Mouse (Mus musculus) hindbrain, embryonic 14.5 days (tissue): ENCODE data around the gene Zbtb43. TPM values are rescaled to one million over a fixed set of nuclear protein-coding genes. Genes with fewer than 3 reads are reported as not detected.

Source experiments
- ATAC-seq: fragments of 200-750 bp; cut with Nextera tagmentation; 2 replicates; pipeline ENCODE4 v1.8.0; 2017; ENCODE audit warnings: moderate number of reproducible peaks, mild to moderate bottlenecking, moderate TSS enrichment, moderate library complexity; ENCODE audit not compliant: low FRiP score
- DNase-seq: peaks from one replicate; pipeline ENCODE4 v3.0.0-alpha.2; 2015; ENCODE audit warnings: low spot score
- H3K27ac ChIP-seq: fragments of 300-500 bp; sonication (generic); 2 replicates; pipeline ENCODE4 v1.5.1; 2014; ENCODE audit warnings: mild to moderate bottlenecking, moderate library complexity
- H3K27me3 ChIP-seq: fragments of 300-500 bp; sonication (generic); 2 replicates; pipeline ENCODE4 v1.6.1; 2014; ENCODE audit warnings: mild to moderate bottlenecking, low read length, mixed read lengths; ENCODE audit not compliant: control insufficient read depth, insufficient read depth
- H3K36me3 ChIP-seq: fragments of 300-500 bp; sonication (generic); replicated peaks from 2 replicates; pipeline ENCODE4 v1.6.1; 2014; ENCODE audit not compliant: control insufficient read depth, insufficient read depth
- H3K4me1 ChIP-seq: fragments of 300-500 bp; sonication (generic); replicated peaks from 2 replicates; pipeline ENCODE4 v1.6.1; 2014; ENCODE audit warnings: antibody characterized with exemption, low read length, mixed read lengths; ENCODE audit not compliant: control insufficient read depth, insufficient read depth
- H3K4me2 ChIP-seq: fragments of 300-500 bp; sonication (generic); replicated peaks from 2 replicates; pipeline ENCODE4 v1.6.1; 2014; ENCODE audit warnings: mild to moderate bottlenecking, moderate library complexity
- H3K4me3 ChIP-seq: fragments of 300-500 bp; sonication (generic); replicated peaks from 2 replicates; pipeline ENCODE4 v1.5.1; 2014; ENCODE audit warnings: mild to moderate bottlenecking, low read length
- H3K9ac ChIP-seq: fragments of 300-500 bp; sonication (generic); 2 replicates; pipeline ENCODE4 v1.6.1; 2014
- H3K9me3 ChIP-seq: fragments of 300-500 bp; sonication (generic); 2 replicates; pipeline ENCODE4 v1.6.1; 2016; ENCODE audit warnings: low read length; ENCODE audit not compliant: control insufficient read depth
- WGBS: fragments of 180-500 bp; shearing (Covaris S2); extraction: QIAGEN DNeasy Blood & Tissue Kit; methylation state at CpG from one replicate; pipeline ENCODE4 v1.1.7; 2014; 5-methylcytosine and 5-hydroxymethylcytosine counted together
- polyA plus RNA-seq: library from polyadenylated mRNA; unstranded; fragments of >200 nt; fragmentation: Nextera tagmentation; extraction: Ambion mirVana; gene quantifications from 2 replicates; pipeline ENCODE4 v1.2.1, GENCODE M21; 2014

The Zbtb43 gene
- polyA plus RNA-seq, 1 experiment from 2014 or later = 30.5 TPM

DNA sequence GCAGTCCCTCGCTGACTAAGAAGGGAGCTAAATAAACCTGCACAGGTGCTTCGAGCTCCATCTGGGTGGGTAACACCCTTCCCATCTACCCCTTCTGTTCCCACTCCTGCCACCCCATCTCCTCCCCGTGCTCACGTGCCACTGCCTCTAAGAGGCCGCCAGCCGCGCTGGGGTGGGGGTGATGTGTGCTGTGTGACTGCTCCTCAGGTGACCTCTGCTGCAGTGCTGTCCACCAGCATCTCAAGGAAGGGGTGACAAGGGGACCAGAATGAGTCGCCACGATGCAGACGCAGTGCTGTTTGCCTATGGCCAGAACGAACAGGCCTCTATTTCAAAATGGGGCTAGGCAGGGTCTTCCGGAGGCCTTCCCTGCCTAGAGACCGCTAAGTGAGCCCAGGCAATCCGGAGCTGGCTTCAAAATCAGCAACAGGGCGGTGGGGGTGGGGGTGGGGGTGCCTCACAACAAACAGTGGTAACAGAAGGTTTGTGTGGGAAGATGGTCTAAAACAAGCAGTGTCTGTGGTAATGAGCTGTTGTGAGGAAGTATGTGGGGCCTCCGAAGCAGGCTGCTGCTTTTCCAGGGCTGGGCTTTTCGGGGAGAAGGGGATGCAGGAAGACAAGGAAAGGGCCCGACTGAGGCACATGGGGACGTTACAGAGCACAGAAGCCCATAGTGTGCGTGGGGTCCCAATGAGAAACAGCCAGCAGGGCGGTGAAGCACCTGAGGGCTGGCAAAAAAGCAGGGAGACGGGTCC lies 19.1 kb downstream of the Zbtb43 start:
- no peak for DNase-seq
- H3K9me3 ChIP-seq = no peaks in the 10 kb centered on the region
- H3K27ac ChIP-seq = no peak overlapping the region
- no peaks in the 10 kb centered on the region for H3K4me1 ChIP-seq
- H3K4me3 ChIP-seq = no peak overlapping the region
- H3K27me3 ChIP-seq = no peaks in the 10 kb centered on the region
- no peak overlapping the region for H3K9ac ChIP-seq
- no peak for ATAC-seq
- no peak overlapping the region for H3K4me2 ChIP-seq
- WGBS = 93% methylated on average over 22 of the region's 22 CpGs
- H3K36me3 ChIP-seq = peaks cover 59% of the 10 kb centered on the region

DNA sequence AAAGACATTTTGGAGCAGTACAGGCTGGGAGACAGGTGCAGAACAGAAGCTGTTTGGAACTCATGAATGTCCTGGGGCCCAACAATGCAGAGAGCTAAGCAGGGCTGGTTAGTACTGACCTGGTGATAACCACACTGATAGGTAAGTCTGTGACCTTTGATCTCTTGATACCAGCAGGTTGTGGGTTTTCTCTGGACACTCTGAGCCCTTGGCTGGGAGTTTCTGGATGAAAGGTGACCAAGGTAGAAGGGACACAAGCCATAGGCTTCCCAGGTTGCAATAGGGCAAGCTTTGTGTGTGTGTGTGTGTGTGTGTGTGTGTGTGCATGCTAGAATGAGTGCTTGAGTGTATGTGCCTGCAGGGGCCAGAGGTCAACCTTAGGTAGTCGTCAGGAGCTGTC lies 21.6 kb downstream of the Zbtb43 start:
- no peaks in the 10 kb centered on the region for H3K4me1 ChIP-seq
- no peaks in the 10 kb centered on the region for H3K27me3 ChIP-seq
- ATAC-seq (no peak), DNase-seq (no peak)
- no peak overlapping the region for H3K4me2 ChIP-seq
- H3K27ac ChIP-seq = no peak overlapping the region
- H3K4me3 ChIP-seq = no peak overlapping the region
- WGBS = 85% methylated on average over 1 of the region's 1 CpGs
- no peak overlapping the region for H3K9ac ChIP-seq
- no peaks in the 10 kb centered on the region for H3K9me3 ChIP-seq
- H3K36me3 ChIP-seq = peaks cover 35% of the 10 kb centered on the region

DNA sequence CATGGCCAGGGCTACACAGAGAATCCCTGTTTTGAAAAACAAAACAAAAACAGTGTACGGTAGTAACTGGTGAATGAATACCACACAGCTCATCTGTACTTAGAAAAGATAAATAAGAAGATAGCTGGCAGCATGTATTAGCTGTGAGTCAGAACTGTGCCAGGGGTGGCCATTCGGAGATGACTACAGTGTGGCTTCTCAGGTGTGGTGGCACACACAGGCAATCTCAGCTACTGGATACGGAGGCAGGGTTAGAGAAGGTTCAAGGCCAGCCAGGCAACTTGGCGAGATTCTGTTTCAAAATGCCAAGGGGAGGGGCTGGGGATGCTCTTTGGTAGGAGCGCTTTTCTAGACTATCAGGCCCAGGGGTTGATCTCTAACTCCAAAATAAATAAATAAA lies 22.6 kb downstream of the Zbtb43 start:
- no peaks in the 10 kb centered on the region for H3K27me3 ChIP-seq
- DNase-seq (no peak), ATAC-seq (no peak)
- no peak overlapping the region for H3K4me3 ChIP-seq
- no peak overlapping the region for H3K9ac ChIP-seq
- no peaks in the 10 kb centered on the region for H3K9me3 ChIP-seq
- 89% methylated on average over 5 of the region's 5 CpGs for WGBS
- peaks cover 25% of the 10 kb centered on the region for H3K36me3 ChIP-seq
- H3K4me1 ChIP-seq = peaks cover 4% of the 10 kb centered on the region; the same call in 1 of the 2 replicates
- H3K4me2 ChIP-seq = no peak overlapping the region
- H3K27ac ChIP-seq = no peak overlapping the region

DNA sequence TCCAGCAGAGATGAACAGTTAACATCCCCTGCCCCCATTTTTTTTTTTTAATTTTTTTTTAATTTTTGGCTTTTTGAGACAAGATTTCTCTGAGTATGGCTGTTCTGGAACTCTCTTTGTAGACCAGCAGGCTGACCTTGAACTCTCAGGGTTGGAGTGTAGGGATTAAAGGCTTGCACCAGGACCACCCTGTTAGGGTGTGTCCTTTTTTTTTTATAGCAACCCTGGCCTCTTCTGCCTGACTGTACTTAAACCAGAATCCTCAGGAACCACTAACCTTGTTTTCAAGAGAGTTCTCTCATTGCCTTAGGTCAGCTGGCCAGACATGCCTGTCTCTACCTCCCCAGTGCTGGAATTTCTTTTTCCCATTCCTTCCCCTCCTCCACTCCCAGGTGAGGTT lies 23.5 kb downstream of the Zbtb43 start:
- Histone ChIP-seq H3K9me3 (no peaks in the 10 kb centered on the region), H3K36me3 (peaks cover 16% of the 10 kb centered on the region), H3K27ac (no peak overlapping the region), H3K4me1 (peaks cover 7% of the 10 kb centered on the region; the same call in 1 of the 2 replicates), H3K27me3 (no peaks in the 10 kb centered on the region), H3K4me3 (no peak overlapping the region), H3K4me2 (no peak overlapping the region), H3K9ac (no peak overlapping the region)
- DNase-seq (no peak), ATAC-seq (no peak)

DNA sequence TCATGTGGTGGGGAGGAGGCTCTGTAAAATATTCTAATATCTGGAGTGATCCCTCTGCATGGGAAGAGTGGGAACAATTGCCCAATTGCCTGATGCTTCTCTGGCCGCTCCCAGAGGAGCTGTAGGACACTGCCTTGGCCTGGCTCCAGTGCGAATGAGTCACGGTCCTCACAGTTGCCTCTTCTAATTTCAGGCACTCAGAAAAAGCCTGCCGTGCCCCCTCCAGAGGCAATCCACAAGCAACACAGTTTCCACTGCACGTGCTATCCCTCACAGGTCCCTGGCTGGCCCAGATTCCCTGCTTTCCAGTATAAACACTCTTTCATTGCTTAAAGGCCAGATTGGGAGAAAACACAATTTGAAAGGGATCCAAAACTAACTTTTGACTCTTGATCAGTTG lies 24.0 kb downstream of the Zbtb43 start:
- no peak overlapping the region for H3K9ac ChIP-seq
- 30% methylated on average over 5 of the region's 5 CpGs for WGBS
- peak; percentile 59 for DNase-seq

DNA sequence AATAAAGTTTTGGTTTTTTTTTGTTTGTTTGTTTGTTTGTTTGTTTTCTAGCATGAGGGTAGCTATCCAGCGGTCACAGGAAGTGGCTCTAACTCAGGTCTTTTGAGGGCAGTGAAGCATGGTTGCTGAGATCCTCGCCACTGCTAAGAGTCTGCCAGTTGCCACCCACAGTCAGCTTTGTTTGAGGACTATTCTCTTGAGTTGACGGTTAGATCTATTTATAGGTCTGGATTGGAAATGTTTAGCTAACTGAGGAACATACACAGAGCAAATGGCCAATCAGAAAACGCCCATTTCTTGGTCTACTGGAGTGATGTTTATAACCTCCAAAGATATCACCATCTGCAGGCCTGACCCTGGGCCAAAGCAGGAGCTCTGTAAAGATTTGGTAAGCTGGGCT lies 25.7 kb downstream of the Zbtb43 start:
- no peaks in the 10 kb centered on the region for H3K9me3 ChIP-seq
- no peak overlapping the region for H3K9ac ChIP-seq
- H3K4me2 ChIP-seq = no peak overlapping the region
- H3K4me3 ChIP-seq = no peak overlapping the region
- no peak overlapping the region for H3K27ac ChIP-seq
- H3K27me3 ChIP-seq = no peaks in the 10 kb centered on the region
- WGBS = 53% methylated on average over 4 of the region's 4 CpGs
- H3K4me1 ChIP-seq = peaks cover 7% of the 10 kb centered on the region; the same call in 1 of the 2 replicates
- DNase-seq (no peak), ATAC-seq (no peak)
- H3K36me3 ChIP-seq = peaks cover 4% of the 10 kb centered on the region; the same call in 1 of the 2 replicates

More for the DNA sequence above, 24.0 kb downstream of the Zbtb43 start:
- peaks cover 11% of the 10 kb centered on the region for H3K36me3 ChIP-seq
- H3K4me3 ChIP-seq = no peak overlapping the region
- no peaks in the 10 kb centered on the region for H3K9me3 ChIP-seq
- peaks cover 7% of the 10 kb centered on the region; the same call in 1 of the 2 replicates for H3K4me1 ChIP-seq
- no peaks in the 10 kb centered on the region for H3K27me3 ChIP-seq
- H3K4me2 ChIP-seq = no peak overlapping the region
- ATAC-seq = no peak
- H3K27ac ChIP-seq = no peak overlapping the region

DNA sequence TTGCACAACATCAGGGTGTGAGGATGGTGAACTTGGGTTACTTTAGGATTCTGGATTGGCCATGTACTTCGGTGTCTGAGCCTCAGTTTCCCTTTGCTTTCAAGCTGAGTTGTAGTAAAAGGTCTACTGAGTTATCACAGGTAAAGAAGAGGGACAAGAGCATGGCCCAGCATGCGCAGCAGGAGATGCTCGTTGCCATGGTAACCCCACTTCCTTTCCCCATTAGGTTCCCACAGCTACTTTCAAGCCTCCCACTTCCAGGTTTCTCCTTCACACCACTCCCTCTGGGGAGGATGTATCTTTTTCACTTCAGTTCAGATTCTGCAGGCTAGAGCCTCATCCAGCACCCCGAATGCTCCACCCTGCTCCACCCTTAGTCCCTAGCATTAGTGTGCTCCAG lies 27.5 kb downstream of the Zbtb43 start:
- no peaks in the 10 kb centered on the region for H3K27me3 ChIP-seq
- no peak overlapping the region for H3K9ac ChIP-seq
- H3K4me3 ChIP-seq = no peak overlapping the region
- no peak for ATAC-seq
- no peaks in the 10 kb centered on the region for H3K36me3 ChIP-seq
- H3K4me2 ChIP-seq = no peak overlapping the region
- H3K4me1 ChIP-seq = peaks cover 13% of the 10 kb centered on the region; the same call in 1 of the 2 replicates
- H3K27ac ChIP-seq = 0 out of 2 replicates have a peak overlapping the region, but pooled peaks have one; percentile 5
- WGBS = 30% methylated on average over 4 of the region's 4 CpGs
- H3K9me3 ChIP-seq = no peaks in the 10 kb centered on the region
- peak; percentile 50 for DNase-seq

DNA sequence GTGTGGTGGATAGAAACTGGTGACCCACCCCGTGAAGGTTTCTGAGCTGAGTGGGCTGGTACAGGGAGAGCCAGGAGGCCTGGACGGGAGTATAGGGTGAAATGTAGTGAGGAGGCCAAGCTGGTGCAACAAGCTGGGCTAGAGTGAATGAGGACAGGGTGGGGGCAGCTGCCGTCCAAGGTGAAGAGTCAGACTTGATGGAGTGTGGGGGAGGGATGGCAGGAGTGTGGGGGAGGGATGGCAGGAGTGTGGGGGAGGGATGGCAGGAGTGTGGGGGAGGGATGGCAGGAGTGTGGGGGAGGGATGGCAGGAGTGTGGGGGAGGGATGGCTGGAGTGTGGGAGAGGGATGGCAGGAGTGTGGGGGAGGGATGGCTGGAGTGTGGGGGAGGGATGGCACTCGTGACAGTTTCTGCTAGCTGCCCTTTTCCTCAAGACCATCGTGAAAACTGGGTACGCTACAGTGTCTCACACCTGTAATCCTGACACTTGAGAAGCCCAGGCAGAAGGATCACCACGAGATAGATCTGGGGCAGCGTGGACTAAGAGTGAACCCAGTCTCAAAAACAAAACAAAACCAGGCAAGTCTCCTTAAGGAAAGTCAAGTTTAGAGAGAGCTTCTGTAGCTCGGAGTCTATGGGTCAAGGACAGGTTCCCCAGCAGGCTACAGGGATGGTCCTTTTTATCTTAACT lies 28.2 kb downstream of the Zbtb43 start:
- H3K9ac ChIP-seq = no peak overlapping the region
- WGBS = 21% methylated on average over 9 of the region's 9 CpGs
- H3K36me3 ChIP-seq = no peaks in the 10 kb centered on the region
- H3K4me2 ChIP-seq = no peak overlapping the region
- H3K4me1 ChIP-seq = peaks cover 20% of the 10 kb centered on the region; the same call in 1 of the 2 replicates
- DNase-seq (no peak), ATAC-seq (no peak)
- H3K9me3 ChIP-seq = no peaks in the 10 kb centered on the region
- no peak overlapping the region for H3K4me3 ChIP-seq
- H3K27ac ChIP-seq = no peak overlapping the region
- no peaks in the 10 kb centered on the region for H3K27me3 ChIP-seq

DNA sequence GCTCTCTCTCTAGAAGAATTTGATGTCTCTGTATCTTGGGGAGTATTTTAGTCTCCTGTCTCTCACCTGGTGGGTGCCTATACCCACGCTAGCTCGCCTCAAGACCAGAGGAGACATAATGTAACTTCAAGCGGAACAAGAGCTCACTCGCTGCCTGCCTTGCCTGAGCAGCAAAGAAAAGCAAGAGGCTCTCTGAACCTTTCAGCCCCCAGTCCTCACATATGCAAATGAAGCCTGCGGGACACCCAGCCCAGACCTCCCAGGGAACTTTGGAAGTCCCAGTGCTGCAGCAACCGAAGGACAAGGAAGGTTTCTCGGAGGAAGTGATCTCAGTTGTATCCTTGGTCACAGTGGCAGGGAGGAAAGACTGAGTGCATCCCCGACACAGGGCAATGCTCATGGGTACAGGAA lies 28.9 kb downstream of the Zbtb43 start:
- WGBS = 5% methylated on average over 8 of the region's 8 CpGs
- Histone ChIP-seq H3K9me3 (no peaks in the 10 kb centered on the region), H3K27me3 (no peaks in the 10 kb centered on the region), H3K4me3 (no peak overlapping the region), H3K9ac (no peak overlapping the region), H3K4me1 (peaks cover 20% of the 10 kb centered on the region; the same call in 1 of the 2 replicates), H3K27ac (no peak overlapping the region), H3K36me3 (no peaks in the 10 kb centered on the region), H3K4me2 (no peak overlapping the region)
- ATAC-seq (no peak), DNase-seq (no peak)
